Mouse (Mus musculus) NIH3T3 (cell line): ENCODE data around the gene Cnnm4.

Experiments
- DNase-seq: peaks from one replicate; pipeline ENCODE4 v3.0.0-alpha.2; 2012; ENCODE audit warnings: low read depth

Gene Cnnm4

GRCm38 (mm10) chr1:36542925-36543324, 71.5 kb downstream of the Cnnm4 start:
- no peak for DNase-seq

- no peak for DNase-seq
Measured at GRCm38 (mm10) chr1:36545382-36545781, 74.0 kb downstream of the Cnnm4 start.

GRCm38 (mm10) chr1:36545845-36546600, 74.6 kb downstream of the Cnnm4 start:
- DNase-seq = no peak

- DNase-seq = peak; percentile 99
Measured at GRCm38 (mm10) chr1:36546888-36547471, 75.6 kb downstream of the Cnnm4 start, which contains the start of gene Ankrd39. Gene Ankrd39 (minus strand): TSS chr1:36547445.

GRCm38 (mm10) chr1:36547981-36548598, 76.7 kb downstream of the Cnnm4 start:
- peak; percentile 55 for DNase-seq

- no peak for DNase-seq
Measured at GRCm38 (mm10) chr1:36548771-36549170, 77.4 kb downstream of the Cnnm4 start.

- DNase-seq = no peak
Measured at GRCm38 (mm10) chr1:36549491-36549890, 78.1 kb downstream of the Cnnm4 start.

- no peak for DNase-seq
Measured at GRCm38 (mm10) chr1:36550075-36550863, 78.8 kb downstream of the Cnnm4 start.

GRCm38 (mm10) chr1:36551904-36552303, 80.5 kb downstream of the Cnnm4 start:
- DNase-seq = no peak

GRCm38 (mm10) chr1:36552506-36552905, 81.1 kb downstream of the Cnnm4 start:
- DNase-seq = no peak

- DNase-seq = no peak
Measured at GRCm38 (mm10) chr1:36554633-36555399, 83.4 kb downstream of the Cnnm4 start.

GRCm38 (mm10) chr1:36555798-36556395, 84.5 kb downstream of the Cnnm4 start:
- peak; percentile 70 for DNase-seq

- peak; percentile 96 for DNase-seq
Measured at GRCm38 (mm10) chr1:36556553-36557456, 85.4 kb downstream of the Cnnm4 start.

- peak; percentile 90 for DNase-seq
Measured at GRCm38 (mm10) chr1:36557457-36558011, 86.1 kb downstream of the Cnnm4 start.
